Mouse (Mus musculus): Measurements from ENCODE around the gene Pde9a. TPM values are rescaled to one million over a fixed set of nuclear protein-coding genes. Genes with fewer than 3 reads are reported as not detected.

Pde9a gene
- polyA plus RNA-seq, 1 experiment from 2014 or later: 5.6 TPM

GRCm38 (mm10) chr17:31386766-31387275 is 811 bp downstream of the Pde9a start:
- H3K27ac ChIP-seq (ENCODE audit: poor library complexity, severe bottlenecking): no peak overlapping the region
- ATAC-seq (ENCODE audit: insufficient number of reproducible peaks, low FRiP score): no peak
- peaks cover 31% of the 10 kb centered on the region for H3K27me3 ChIP-seq (replicated peaks)
- H3K9me3 ChIP-seq (replicated peaks): no peaks in the 10 kb centered on the region
- peak overlapping the region; percentile 76 for H3K4me3 ChIP-seq
- H3K36me3 ChIP-seq: no peaks in the 10 kb centered on the region
- peak overlapping the region; percentile 93 for H3K4me2 ChIP-seq
- H3K4me1 ChIP-seq (replicated peaks): peaks cover 44% of the 10 kb centered on the region
- WGBS: 16% methylated on average over 7 of the region's 7 CpGs
- H3K9ac ChIP-seq: peak overlapping the region; percentile 72

DNA sequence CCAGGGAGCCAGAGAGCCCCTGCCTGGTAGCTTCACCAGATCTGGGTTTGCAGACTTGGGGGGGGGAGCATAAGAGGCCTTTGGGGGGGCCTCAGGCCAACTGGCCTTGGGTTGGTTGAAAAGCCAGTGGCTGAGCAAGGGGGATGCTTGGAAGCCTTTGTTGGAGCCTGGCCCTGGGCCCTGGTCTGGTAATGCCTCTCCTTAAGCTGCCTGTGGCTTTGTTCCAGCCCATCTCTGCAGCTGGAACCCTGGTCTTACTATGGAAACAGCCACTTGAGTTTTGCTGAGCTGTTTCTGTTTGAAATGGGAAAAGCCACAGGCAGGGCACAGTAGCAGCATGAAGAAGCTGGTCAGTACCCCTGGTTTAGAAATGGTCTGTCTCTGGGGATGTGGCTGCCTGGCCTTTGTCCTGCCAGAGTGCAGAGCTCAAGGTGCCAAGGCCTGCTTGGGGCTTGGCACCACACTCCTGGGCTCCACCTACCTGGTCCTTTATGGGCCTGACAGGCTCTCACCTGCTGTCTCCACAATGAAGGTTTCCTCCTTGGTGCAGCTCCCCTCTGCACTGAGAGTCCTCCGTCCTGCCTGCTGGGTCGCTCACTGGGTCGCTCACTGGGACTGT is 3.5 kb downstream of the Pde9a start:
- H3K4me2 ChIP-seq: no peak overlapping the region
- H3K36me3 ChIP-seq: no peaks in the 10 kb centered on the region
- peaks cover 24% of the 10 kb centered on the region for H3K27me3 ChIP-seq (replicated peaks)
- peaks cover 49% of the 10 kb centered on the region for H3K4me1 ChIP-seq (replicated peaks)
- no peak for ATAC-seq (ENCODE audit: insufficient number of reproducible peaks, low FRiP score)
- H3K4me3 ChIP-seq: no peak overlapping the region
- H3K9me3 ChIP-seq (replicated peaks): no peaks in the 10 kb centered on the region
- 95% methylated on average over 3 of the region's 3 CpGs for WGBS
- no peak overlapping the region for H3K9ac ChIP-seq
- no peak overlapping the region for H3K27ac ChIP-seq (ENCODE audit: poor library complexity, severe bottlenecking)

GRCm38 (mm10) chr17:31391462-31391861 is 5.5 kb downstream of the Pde9a start:
- no peak for ATAC-seq (ENCODE audit: insufficient number of reproducible peaks, low FRiP score)
- H3K4me3 ChIP-seq: no peak overlapping the region
- 40% methylated on average over 3 of the region's 3 CpGs for WGBS
- no peak overlapping the region for H3K4me2 ChIP-seq
- H3K27ac ChIP-seq (ENCODE audit: poor library complexity, severe bottlenecking): no peak overlapping the region
- no peaks in the 10 kb centered on the region for H3K9me3 ChIP-seq (replicated peaks)
- H3K9ac ChIP-seq: no peak overlapping the region
- peaks cover 33% of the 10 kb centered on the region for H3K4me1 ChIP-seq (replicated peaks)
- peaks cover 21% of the 10 kb centered on the region for H3K27me3 ChIP-seq (replicated peaks)
- H3K36me3 ChIP-seq: no peaks in the 10 kb centered on the region

DNA sequence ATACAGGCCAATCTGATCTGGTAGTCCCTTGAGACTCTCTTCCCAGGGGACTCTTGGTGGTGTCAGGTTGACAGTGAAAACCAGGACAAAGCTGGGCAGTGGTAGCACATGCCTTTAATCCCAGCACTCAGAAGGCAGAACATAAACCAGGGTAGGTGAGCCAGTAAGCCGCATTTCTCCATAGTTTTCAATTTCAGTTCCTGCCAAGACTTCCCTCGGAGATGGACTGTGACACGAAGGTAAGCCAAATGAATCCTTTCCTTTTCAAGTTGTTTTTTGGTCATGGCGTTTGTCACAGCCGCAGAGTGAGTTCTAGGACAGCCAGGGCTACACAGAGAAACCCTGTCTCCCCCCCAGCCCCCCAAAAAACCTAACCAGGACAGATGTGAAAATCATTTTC is 6.0 kb downstream of the Pde9a start:
- Histone ChIP-seq H3K27me3 (replicated peaks) (peaks cover 18% of the 10 kb centered on the region), H3K9ac (no peak overlapping the region), H3K4me1 (replicated peaks) (peaks cover 28% of the 10 kb centered on the region), H3K4me2 (no peak overlapping the region), H3K36me3 (no peaks in the 10 kb centered on the region), H3K27ac (ENCODE audit: poor library complexity, severe bottlenecking) (no peak overlapping the region), H3K4me3 (no peak overlapping the region), H3K9me3 (replicated peaks) (no peaks in the 10 kb centered on the region)
- 76% methylated on average over 5 of the region's 5 CpGs for WGBS
- no peak for ATAC-seq (ENCODE audit: insufficient number of reproducible peaks, low FRiP score)

DNA sequence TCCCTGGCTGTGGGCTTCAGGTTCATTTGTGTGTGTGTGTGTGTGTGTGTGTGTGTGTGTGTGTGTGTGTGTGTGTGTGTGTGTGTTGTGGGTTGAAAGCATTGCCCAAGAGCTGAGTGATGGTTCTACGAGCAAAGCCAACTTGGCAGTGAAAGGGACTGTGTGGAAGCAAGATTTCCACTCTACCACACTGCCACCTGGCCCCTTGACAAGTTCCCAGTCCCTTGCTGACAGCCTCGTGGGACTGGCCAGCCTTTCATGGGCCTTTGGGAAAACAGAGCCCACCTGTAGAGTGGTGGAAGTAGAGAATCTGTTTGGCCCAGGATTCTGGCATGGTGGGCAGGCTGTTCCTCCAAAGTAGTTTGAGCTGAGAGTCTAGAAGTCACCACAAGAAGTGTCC is 7.8 kb downstream of the Pde9a start:
- Histone ChIP-seq H3K36me3 (no peaks in the 10 kb centered on the region), H3K9ac (no peak overlapping the region), H3K9me3 (replicated peaks) (no peaks in the 10 kb centered on the region), H3K27ac (ENCODE audit: poor library complexity, severe bottlenecking) (no peak overlapping the region), H3K4me1 (replicated peaks) (peaks cover 28% of the 10 kb centered on the region), H3K4me3 (no peak overlapping the region), H3K4me2 (no peak overlapping the region), H3K27me3 (replicated peaks) (peaks cover under 1% of the 10 kb centered on the region; the same call in 1 of the 2 replicates)
- ATAC-seq (ENCODE audit: insufficient number of reproducible peaks, low FRiP score): no peak
- WGBS: 69% methylated on average over 2 of the region's 2 CpGs

GRCm38 (mm10) chr17:31400294-31400693 is 14.3 kb downstream of the Pde9a start:
- no peak for ATAC-seq (ENCODE audit: insufficient number of reproducible peaks, low FRiP score)
- Histone ChIP-seq H3K27ac (ENCODE audit: poor library complexity, severe bottlenecking) (no peak overlapping the region), H3K4me1 (replicated peaks) (no peaks in the 10 kb centered on the region; the same call in 1 of the 2 replicates), H3K9me3 (replicated peaks) (no peaks in the 10 kb centered on the region), H3K27me3 (replicated peaks) (no peaks in the 10 kb centered on the region), H3K36me3 (no peaks in the 10 kb centered on the region), H3K4me3 (no peak overlapping the region), H3K4me2 (no peak overlapping the region), H3K9ac (no peak overlapping the region)
- WGBS: 89% methylated on average over 6 of the region's 6 CpGs

GRCm38 (mm10) chr17:31401160-31401559 is 15.2 kb downstream of the Pde9a start:
- no peak overlapping the region for H3K9ac ChIP-seq
- no peak overlapping the region for H3K4me3 ChIP-seq
- no peaks in the 10 kb centered on the region for H3K9me3 ChIP-seq (replicated peaks)
- H3K27me3 ChIP-seq (replicated peaks): no peaks in the 10 kb centered on the region
- H3K4me1 ChIP-seq (replicated peaks): no peaks in the 10 kb centered on the region; the same call in 1 of the 2 replicates
- H3K36me3 ChIP-seq: no peaks in the 10 kb centered on the region
- H3K27ac ChIP-seq (ENCODE audit: poor library complexity, severe bottlenecking): no peak overlapping the region
- 67% methylated on average over 3 of the region's 3 CpGs for WGBS
- no peak for ATAC-seq (ENCODE audit: insufficient number of reproducible peaks, low FRiP score)
- no peak overlapping the region for H3K4me2 ChIP-seq

DNA sequence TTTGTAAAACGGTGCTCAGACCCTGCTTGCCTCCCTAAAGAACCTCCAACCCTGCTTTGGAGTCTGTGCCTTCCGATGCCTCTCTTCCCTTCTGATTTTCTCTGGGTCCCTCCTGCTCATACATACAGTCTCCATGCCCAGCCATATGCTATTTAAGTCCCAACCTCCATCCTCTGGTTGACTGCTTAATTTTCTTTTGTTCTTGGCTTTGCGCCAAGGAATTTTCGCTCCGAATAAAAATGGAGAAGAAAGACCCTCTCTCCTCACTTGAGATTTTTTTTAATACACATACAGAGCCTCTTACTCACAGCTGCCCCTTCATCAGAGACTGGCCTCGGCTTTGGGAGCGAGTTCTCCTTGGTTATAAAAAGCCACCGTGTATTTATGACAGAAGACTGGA is 16.7 kb downstream of the Pde9a start:
- no peaks in the 10 kb centered on the region; the same call in 1 of the 2 replicates for H3K4me1 ChIP-seq (replicated peaks)
- 69% methylated on average over 8 of the region's 8 CpGs for WGBS
- H3K9ac ChIP-seq: no peak overlapping the region
- no peak overlapping the region for H3K4me3 ChIP-seq
- no peaks in the 10 kb centered on the region for H3K36me3 ChIP-seq
- no peak for ATAC-seq (ENCODE audit: insufficient number of reproducible peaks, low FRiP score)
- H3K4me2 ChIP-seq: no peak overlapping the region
- H3K27me3 ChIP-seq (replicated peaks): no peaks in the 10 kb centered on the region
- no peak overlapping the region for H3K27ac ChIP-seq (ENCODE audit: poor library complexity, severe bottlenecking)
- H3K9me3 ChIP-seq (replicated peaks): no peaks in the 10 kb centered on the region

DNA sequence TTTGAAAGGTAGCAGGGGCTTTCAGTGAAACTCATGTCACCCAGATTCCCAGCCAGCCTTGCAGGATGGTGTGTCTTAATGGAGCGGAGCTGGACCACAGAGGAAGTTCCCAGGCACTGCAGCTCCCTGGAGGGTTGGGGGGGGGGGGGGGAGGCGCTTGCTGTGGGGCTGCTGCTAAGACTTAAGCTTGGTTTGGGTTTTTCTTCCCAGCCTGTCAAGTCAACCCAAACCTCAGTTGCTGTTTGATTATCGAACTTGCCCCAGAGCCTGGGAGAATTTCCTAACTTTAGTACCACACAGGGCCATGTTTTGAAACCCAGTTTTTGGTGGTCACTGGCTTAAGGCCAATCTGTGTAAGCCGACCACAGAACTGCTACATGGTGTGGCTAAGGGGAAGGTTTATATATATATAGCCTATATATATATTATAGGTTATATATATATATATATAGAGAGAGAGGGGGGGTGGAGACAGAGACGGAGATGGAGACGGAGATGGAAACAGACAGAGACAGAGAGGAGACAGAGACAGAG is 19.8 kb downstream of the Pde9a start:
- no peak overlapping the region for H3K27ac ChIP-seq (ENCODE audit: poor library complexity, severe bottlenecking)
- H3K4me1 ChIP-seq (replicated peaks): peaks cover 12% of the 10 kb centered on the region
- ATAC-seq (ENCODE audit: insufficient number of reproducible peaks, low FRiP score): no peak
- H3K27me3 ChIP-seq (replicated peaks): no peaks in the 10 kb centered on the region
- 70% methylated on average over 5 of the region's 6 CpGs for WGBS
- H3K36me3 ChIP-seq: no peaks in the 10 kb centered on the region
- H3K9me3 ChIP-seq (replicated peaks): no peaks in the 10 kb centered on the region
- H3K4me2 ChIP-seq: no peak overlapping the region
- no peak overlapping the region for H3K4me3 ChIP-seq
- H3K9ac ChIP-seq: no peak overlapping the region

DNA sequence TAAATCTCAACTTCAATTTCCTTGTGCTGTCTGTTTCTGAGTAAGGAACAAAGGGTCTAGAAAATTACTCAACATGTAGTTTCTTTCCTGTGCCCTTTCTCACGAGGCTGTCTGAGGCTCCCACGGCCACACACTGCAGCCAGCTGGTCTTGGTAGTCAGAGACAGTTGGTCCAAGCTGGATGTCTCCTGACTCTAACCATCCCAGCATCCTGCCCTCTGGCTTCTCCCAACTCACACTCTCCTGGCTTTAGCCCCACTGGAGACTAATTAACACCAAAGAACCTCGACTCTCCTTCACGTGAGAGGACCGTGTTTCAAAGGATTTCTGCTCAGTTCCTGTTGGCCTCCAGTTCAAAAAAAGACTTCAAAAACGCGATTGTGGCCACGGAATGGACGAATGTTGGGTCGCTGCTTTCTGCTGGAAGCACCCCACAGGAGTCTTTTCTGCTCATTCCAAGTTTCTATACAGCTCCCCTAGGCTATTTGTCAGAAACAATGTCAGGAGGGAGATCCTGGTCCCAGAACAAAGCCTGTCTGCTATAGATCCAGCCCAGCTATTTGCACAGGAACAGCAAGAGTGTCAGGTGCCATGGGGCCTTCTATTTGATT is 23.8 kb downstream of the Pde9a start:
- Histone ChIP-seq H3K36me3 (no peaks in the 10 kb centered on the region), H3K4me2 (no peak overlapping the region), H3K4me1 (replicated peaks) (peaks cover 12% of the 10 kb centered on the region), H3K4me3 (no peak overlapping the region), H3K27me3 (replicated peaks) (no peaks in the 10 kb centered on the region), H3K9me3 (replicated peaks) (no peaks in the 10 kb centered on the region), H3K27ac (ENCODE audit: poor library complexity, severe bottlenecking) (no peak overlapping the region), H3K9ac (no peak overlapping the region)
- no peak for ATAC-seq (ENCODE audit: insufficient number of reproducible peaks, low FRiP score)
- 49% methylated on average over 10 of the region's 10 CpGs for WGBS

DNA sequence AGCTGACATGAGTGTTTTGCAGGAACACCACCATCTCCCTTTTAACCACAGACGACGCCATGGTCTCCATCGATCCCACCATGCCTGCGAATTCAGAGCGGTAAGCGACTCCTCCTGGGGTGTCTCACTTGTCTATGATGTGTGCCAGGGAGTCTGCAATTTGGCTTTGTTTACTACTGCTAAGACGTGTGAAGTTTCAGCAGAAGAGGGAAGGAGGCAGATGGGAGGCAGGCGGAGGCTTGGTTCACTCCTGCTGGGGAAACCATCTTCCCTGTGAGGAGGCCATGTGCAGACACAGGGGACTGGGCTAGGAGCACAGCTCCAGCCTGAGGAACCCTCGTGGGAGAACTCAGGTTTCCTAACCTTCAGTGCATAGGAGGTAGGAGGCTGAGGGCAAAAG is 29.2 kb downstream of the Pde9a start:
- Histone ChIP-seq H3K9ac (no peak overlapping the region), H3K9me3 (replicated peaks) (no peaks in the 10 kb centered on the region), H3K27me3 (replicated peaks) (no peaks in the 10 kb centered on the region), H3K4me3 (no peak overlapping the region), H3K4me2 (no peak overlapping the region), H3K27ac (ENCODE audit: poor library complexity, severe bottlenecking) (no peak overlapping the region), H3K4me1 (replicated peaks) (peaks cover 21% of the 10 kb centered on the region), H3K36me3 (no peaks in the 10 kb centered on the region)
- WGBS: 61% methylated on average over 9 of the region's 9 CpGs
- no peak for ATAC-seq (ENCODE audit: insufficient number of reproducible peaks, low FRiP score)

Measured in heart, embryonic 12.5 days (tissue).